Comparison of ENCODE assay signal across 19 mouse cellular contexts in the genomic region with DNA sequence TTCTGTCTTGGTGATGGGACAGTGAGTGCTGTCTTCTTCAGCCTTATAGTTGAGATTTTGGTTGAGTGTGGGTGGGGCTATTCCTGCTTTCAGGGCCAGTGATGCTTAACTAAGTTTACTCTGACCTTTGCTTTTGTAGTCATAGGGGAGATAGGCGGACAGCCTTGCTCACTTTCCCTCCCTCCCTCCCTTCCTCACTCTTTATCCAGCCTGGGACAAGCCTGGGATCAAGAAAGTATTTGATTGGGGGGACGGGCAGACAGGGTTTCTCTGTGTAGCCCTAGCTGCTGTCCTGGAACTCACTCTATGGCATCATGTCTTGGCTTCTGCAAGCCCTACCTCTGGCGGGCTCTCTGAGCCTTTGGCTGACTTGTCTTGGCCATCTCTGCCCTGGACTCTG. TPM values are rescaled to one million over a fixed set of nuclear protein-coding genes. Genes with fewer than 3 reads are reported as not detected.
DNase-seq lines count a peak whose midpoint lies in the region; ATAC-seq and TF ChIP-seq lines count a peak whose summit lies in the region.
"Had no signal": no experiment of that assay in that cellular context is flagged by ENCODE, and none has a peak within 500 bp of the region (broad histone marks: within the 10 kb centered on the region; RNA-seq: fewer than 3 reads in every experiment).

No protein-coding gene starts in this region.

- H3K27ac ChIP-seq in kidney, adult 2 months (ENCODE audit: insufficient read depth, low read depth, low read length): peak overlapping the region; percentile 71
- no peak overlapping the region for H3K27ac ChIP-seq in kidney, embryonic 15.5 days
- peak overlapping the region; percentile 85 for H3K27ac ChIP-seq in limb, embryonic 10.5 days
- peak overlapping the region; percentile 92 for H3K27ac ChIP-seq in small intestine, adult 2 months (ENCODE audit: insufficient read depth, low read depth, low read length)
- H3K27ac ChIP-seq: embryonic facial prominence, embryonic 15.5 days; hindbrain, embryonic 10.5 days; hindbrain, embryonic 14.5 days had no signal

- no peak overlapping the region for H3K4me2 ChIP-seq in kidney, embryonic 15.5 days
- H3K4me2 ChIP-seq: embryonic facial prominence, embryonic 15.5 days; hindbrain, embryonic 14.5 days had no signal

- H3K9ac ChIP-seq in kidney, embryonic 15.5 days: no peak overlapping the region
- H3K9ac ChIP-seq: embryonic facial prominence, embryonic 15.5 days; hindbrain, embryonic 14.5 days had no signal

- ATAC-seq in kidney, embryonic 15.5 days (replicated peaks; ENCODE audit: low FRiP score): no peak
- ATAC-seq: forebrain, embryonic 16.5 days had no signal

- H3K9me3 ChIP-seq in kidney, embryonic 15.5 days (replicated peaks): no peaks in the 10 kb centered on the region
- no peaks in the 10 kb centered on the region for H3K9me3 ChIP-seq in limb, embryonic 10.5 days (replicated peaks)
- H3K9me3 ChIP-seq: embryonic facial prominence, embryonic 15.5 days; heart, embryonic 10.5 days; hindbrain, embryonic 10.5 days had no signal

- TF ChIP-seq POLR2A in kidney, adult 2 months (IDR thresholded peaks at IDR 0.05; ENCODE audit: low read depth, low read length): no peak
- TF ChIP-seq POLR2A in small intestine, adult 2 months (IDR thresholded peaks at IDR 0.05; ENCODE audit: low read depth, low read length): no peak

- H3K4me1 ChIP-seq in kidney, adult 2 months (ENCODE audit: control insufficient read depth, insufficient read depth, low read length): peaks cover 27% of the 10 kb centered on the region
- H3K4me1 ChIP-seq in kidney, embryonic 15.5 days: peaks cover 43% of the 10 kb centered on the region
- peaks cover 44% of the 10 kb centered on the region for H3K4me1 ChIP-seq in limb, embryonic 10.5 days
- peaks cover 16% of the 10 kb centered on the region; the same call in 1 of the 2 replicates for H3K4me1 ChIP-seq in small intestine, adult 2 months (ENCODE audit: control insufficient read depth, insufficient read depth, insufficient read length, low read length)

- DNase-seq in kidney, adult 2 months: peak; percentile 72
- no peak for DNase-seq in kidney, postnatal 10 days
- peak; percentile 45 to 64 for DNase-seq in kidney, postnatal 25 days
- no peak for DNase-seq in limb, embryonic 10.5 days (ENCODE audit: low spot score)
- DNase-seq: adrenal gland, adult 8-10 months; cerebellum, adult 11 months; cerebellum, adult 8-10 months; cerebellum, postnatal 14 days; embryo, embryonic 11 days; gastrocnemius, postnatal 10 days; heart, adult 18-20 months had no signal

- TF ChIP-seq CTCF in kidney, adult 2 months (conservative IDR thresholded peaks at IDR 0.05; ENCODE audit: insufficient read depth, insufficient read length, low read depth, low read length): no peak
- no peak for TF ChIP-seq CTCF in small intestine, adult 2 months (IDR thresholded peaks at IDR 0.05; ENCODE audit: extremely low read depth, insufficient read length, insufficient replicate concordance, low read depth, low read length)

- 57% methylated on average over 3 of the region's 3 CpGs for WGBS in kidney, adult 2 months
- 79% methylated on average over 3 of the region's 3 CpGs for WGBS in kidney, embryonic 15.5 days
- 85% methylated on average over 3 of the region's 3 CpGs for WGBS in limb, embryonic 10.5 days
- 59% methylated on average over 3 of the region's 3 CpGs for WGBS in small intestine, adult 2 months

- 0 out of 2 replicates have a peak, but pooled peaks cover 3% of the 10 kb centered on the region for H3K36me3 ChIP-seq in kidney, adult 2 months (ENCODE audit: control insufficient read depth, insufficient read depth, low read length)
- H3K36me3 ChIP-seq in kidney, embryonic 15.5 days: peaks cover 45% of the 10 kb centered on the region
- H3K36me3 ChIP-seq in limb, embryonic 10.5 days: peaks cover 84% of the 10 kb centered on the region
- H3K36me3 ChIP-seq in small intestine, adult 2 months (ENCODE audit: control insufficient read depth, insufficient read depth, low read length): peaks cover 31% of the 10 kb centered on the region

- H3K27me3 ChIP-seq in kidney, adult 2 months (replicated peaks; ENCODE audit: control insufficient read depth, insufficient read depth, low read length): no peaks in the 10 kb centered on the region
- no peaks in the 10 kb centered on the region for H3K27me3 ChIP-seq in kidney, embryonic 15.5 days
- no peaks in the 10 kb centered on the region for H3K27me3 ChIP-seq in limb, embryonic 10.5 days (ENCODE audit: low read depth, poor library complexity, severe bottlenecking)
- H3K27me3 ChIP-seq in small intestine, adult 2 months (ENCODE audit: control insufficient read depth, insufficient read depth, low read length): no peaks in the 10 kb centered on the region
- H3K27me3 ChIP-seq: embryonic facial prominence, embryonic 15.5 days had no signal

- no peak overlapping the region for H3K4me3 ChIP-seq in kidney, adult 2 months (ENCODE audit: insufficient read depth, low read depth, low read length)
- H3K4me3 ChIP-seq in kidney, embryonic 15.5 days (replicated peaks): no peak overlapping the region
- no peak overlapping the region for H3K4me3 ChIP-seq in limb, embryonic 10.5 days
- no peak overlapping the region for H3K4me3 ChIP-seq in small intestine, adult 2 months (ENCODE audit: low read depth, low read length)
- H3K4me3 ChIP-seq: embryonic facial prominence, embryonic 15.5 days; erythroblast, embryonic 14.5 days; heart, embryonic 10.5 days; hindbrain, embryonic 10.5 days had no signal

RNA-seq across cellular contexts. Expression of a gene that starts 20.1 kb away (rescaled TPM):
- polyA plus RNA-seq in kidney, adult 2 months (2012; rRNA removed): 157 and 166 TPM in 2 replicates
- polyA plus RNA-seq in kidney, embryonic 15.5 days (2015; fragmentation: Nextera tagmentation; extraction: Ambion mirVana): 164 and 176 TPM in 2 replicates
- polyA plus RNA-seq in limb, embryonic 10.5 days (2016; fragmentation: Nextera tagmentation; extraction: Ambion mirVana): 122 and 123 TPM in 2 replicates
- polyA plus RNA-seq in small intestine, adult 2 months (2012; rRNA removed): 38.4 and 46.2 TPM in 2 replicates

RNA-seq across cellular contexts. Expression of a gene that starts 20.3 kb away (rescaled TPM):
- 17.5 and 19.5 TPM in 2 replicates for polyA plus RNA-seq in kidney, adult 2 months (2012; rRNA removed)
- 52.9 and 66.0 TPM in 2 replicates for polyA plus RNA-seq in kidney, embryonic 15.5 days (2015; fragmentation: Nextera tagmentation; extraction: Ambion mirVana)
- 52.8 and 60.8 TPM in 2 replicates for polyA plus RNA-seq in limb, embryonic 10.5 days (2016; fragmentation: Nextera tagmentation; extraction: Ambion mirVana)
- polyA plus RNA-seq in small intestine, adult 2 months (2012; rRNA removed): 22.0 and 23.9 TPM in 2 replicates

RNA-seq across cellular contexts. Expression of a gene that starts 20.7 kb away (rescaled TPM):
- polyA plus RNA-seq in kidney, adult 2 months (2012; rRNA removed): 105 and 106 TPM in 2 replicates
- polyA plus RNA-seq in kidney, embryonic 15.5 days (2015; fragmentation: Nextera tagmentation; extraction: Ambion mirVana): 127 and 144 TPM in 2 replicates
- 166 and 171 TPM in 2 replicates for polyA plus RNA-seq in limb, embryonic 10.5 days (2016; fragmentation: Nextera tagmentation; extraction: Ambion mirVana)
- 86.9 and 138 TPM in 2 replicates for polyA plus RNA-seq in small intestine, adult 2 months (2012; rRNA removed)

RNA-seq across cellular contexts. Expression of a gene that starts 27.8 kb away (rescaled TPM):
- polyA plus RNA-seq in kidney, adult 2 months (2012; rRNA removed): 14.5 and 17.0 TPM in 2 replicates
- polyA plus RNA-seq in kidney, embryonic 15.5 days (2015; fragmentation: Nextera tagmentation; extraction: Ambion mirVana): 27.6 and 31.0 TPM in 2 replicates
- 25.4 and 28.8 TPM in 2 replicates for polyA plus RNA-seq in limb, embryonic 10.5 days (2016; fragmentation: Nextera tagmentation; extraction: Ambion mirVana)
- polyA plus RNA-seq in small intestine, adult 2 months (2012; rRNA removed): 4.1 and 5.1 TPM in 2 replicates

RNA-seq across cellular contexts. Expression of a gene that starts 32.5 kb away (rescaled TPM):
- polyA plus RNA-seq in kidney, adult 2 months (2012; rRNA removed): 25.5 and 26.1 TPM in 2 replicates
- polyA plus RNA-seq in kidney, embryonic 15.5 days (2015; fragmentation: Nextera tagmentation; extraction: Ambion mirVana): 5.2 and 7.7 TPM in 2 replicates
- 9.1 and 10.1 TPM in 2 replicates for polyA plus RNA-seq in limb, embryonic 10.5 days (2016; fragmentation: Nextera tagmentation; extraction: Ambion mirVana)
- 0.67 and 0.99 TPM in 2 replicates for polyA plus RNA-seq in small intestine, adult 2 months (2012; rRNA removed)

Comparison
In these comparisons a context has a peak if more than half of its experiments do, and no peak if none do; other contexts are left out.
1. DNase-seq: peak in kidney, adult 2 months (single experiment) and kidney, postnatal 25 days (2 of 2); none in kidney, postnatal 10 days (single experiment) and limb, embryonic 10.5 days (single experiment).